Comparison of ENCODE assay signal across 12 mouse cellular contexts in the genomic region with DNA sequence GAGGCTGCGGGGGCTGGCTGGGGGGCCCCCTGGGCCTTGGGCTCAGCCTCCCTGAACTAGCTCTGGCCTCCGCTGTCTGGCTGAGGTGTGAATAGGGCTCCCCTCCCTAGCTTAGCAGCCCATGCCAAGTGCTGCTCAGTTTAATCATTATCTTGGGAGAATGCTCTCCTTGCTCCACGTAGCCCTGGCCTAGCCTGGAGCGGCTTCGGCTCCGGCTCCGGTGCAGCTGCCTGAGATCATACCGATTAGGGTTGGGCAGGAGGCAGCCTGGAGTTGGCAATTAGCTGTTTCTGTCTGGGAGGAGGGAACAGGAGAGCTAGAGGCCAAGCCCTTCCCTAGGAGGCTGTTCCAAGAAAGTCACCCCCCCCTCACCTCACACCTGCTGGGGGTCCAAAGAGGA. TPM values are rescaled to one million over a fixed set of nuclear protein-coding genes. Genes with fewer than 3 reads are reported as not detected.
DNase-seq lines count a peak whose midpoint lies in the region; ATAC-seq and TF ChIP-seq lines count a peak whose summit lies in the region.
"Had no signal": no experiment of that assay in that cellular context is flagged by ENCODE, and none has a peak within 500 bp of the region (broad histone marks: within the 10 kb centered on the region; RNA-seq: fewer than 3 reads in every experiment).

A gene (minus strand): TSS at position 248 of the 400 bp plus-strand sequence.

- H3K9me3 ChIP-seq in lung, embryonic 15.5 days, result no peaks in the 10 kb centered on the region
- no peaks in the 10 kb centered on the region for H3K9me3 ChIP-seq in kidney, postnatal 0 days (replicated peaks; ENCODE audit: low read length)
- no peaks in the 10 kb centered on the region for H3K9me3 ChIP-seq in midbrain, embryonic 15.5 days
- H3K9me3 ChIP-seq in midbrain, embryonic 10.5 days (replicated peaks), result no peaks in the 10 kb centered on the region

- H3K36me3 ChIP-seq in lung, embryonic 15.5 days, result no peaks in the 10 kb centered on the region
- H3K36me3 ChIP-seq in kidney, postnatal 0 days (ENCODE audit: insufficient read depth, low read length), result no peaks in the 10 kb centered on the region
- H3K36me3 ChIP-seq in midbrain, embryonic 15.5 days (replicated peaks), result no peaks in the 10 kb centered on the region
- H3K36me3 ChIP-seq in midbrain, embryonic 10.5 days, result no peaks in the 10 kb centered on the region

- ATAC-seq in lung, embryonic 15.5 days (ENCODE audit: borderline replicate concordance, extremely low read depth, low FRiP score, low TSS enrichment), result peak; percentile 57; the same call in 1 of the 2 replicates
- ATAC-seq in kidney, postnatal 0 days (replicated peaks; ENCODE audit: low FRiP score, low read depth), result peak; percentile 91
- ATAC-seq in midbrain, embryonic 15.5 days (replicated peaks), result no peak
- ATAC-seq in megakaryocyte progenitor cell, adult 5-6 weeks (replicated peaks; ENCODE audit: poor library complexity), result no peak
- ATAC-seq: forebrain, embryonic 16.5 days had no signal

- H3K27me3 ChIP-seq in lung, embryonic 15.5 days, result no peaks in the 10 kb centered on the region
- H3K27me3 ChIP-seq in kidney, postnatal 0 days (ENCODE audit: insufficient read depth, low read length), result no peaks in the 10 kb centered on the region
- no peaks in the 10 kb centered on the region for H3K27me3 ChIP-seq in midbrain, embryonic 15.5 days (replicated peaks)
- no peaks in the 10 kb centered on the region for H3K27me3 ChIP-seq in midbrain, embryonic 10.5 days (ENCODE audit: low read depth, poor library complexity, severe bottlenecking)

- H3K27ac ChIP-seq in lung, embryonic 15.5 days, result no peak within 1 kb of the TSS
- peak within 1 kb of the TSS; percentile 76 for H3K27ac ChIP-seq in kidney, postnatal 0 days
- H3K27ac ChIP-seq in midbrain, embryonic 15.5 days, result no peak within 1 kb of the TSS
- H3K27ac ChIP-seq in midbrain, embryonic 10.5 days (replicated peaks), result no peak within 1 kb of the TSS

- DNase-seq in embryo, embryonic 10 days (ENCODE audit: low spot score), result peak; percentile 5
- no peak for DNase-seq in embryo, embryonic 10.5 days (ENCODE audit: low spot score)
- DNase-seq in lung, postnatal 14 days, result no peak
- peak; percentile 51 for DNase-seq in kidney, postnatal 0 days (ENCODE audit: low spot score)
- DNase-seq in midbrain, embryonic 10.5 days (ENCODE audit: low spot score), result no peak
- DNase-seq: gastrocnemius, postnatal 25 days; lung, postnatal 10 days had no signal

- 0 out of 2 replicates have a peak, but pooled peaks cover 4% of the 10 kb centered on the region for H3K4me1 ChIP-seq in lung, embryonic 15.5 days
- 0 out of 2 replicates have a peak, but pooled peaks cover 4% of the 10 kb centered on the region for H3K4me1 ChIP-seq in kidney, postnatal 0 days (replicated peaks; ENCODE audit: insufficient read depth, low read length)
- H3K4me1 ChIP-seq in midbrain, embryonic 15.5 days, result no peaks in the 10 kb centered on the region
- H3K4me1 ChIP-seq in midbrain, embryonic 10.5 days, result peaks cover 4% of the 10 kb centered on the region; the same call in 1 of the 2 replicates

- no peak for TF ChIP-seq CTCF in kidney, postnatal 0 days (IDR thresholded peaks at IDR 0.05; ENCODE audit: low read depth)

- no peak within 1 kb of the TSS for H3K4me2 ChIP-seq in lung, embryonic 15.5 days
- H3K4me2 ChIP-seq in kidney, postnatal 0 days (ENCODE audit: low read length), result peak within 1 kb of the TSS; percentile 37
- no peak within 1 kb of the TSS for H3K4me2 ChIP-seq in midbrain, embryonic 15.5 days

- 47% methylated on average over 8 of the region's 8 CpGs for WGBS in lung, embryonic 15.5 days
- WGBS in kidney, postnatal 0 days, result 54% methylated on average over 8 of the region's 8 CpGs
- WGBS in midbrain, embryonic 15.5 days, result 69% methylated on average over 8 of the region's 8 CpGs
- 87% methylated on average over 8 of the region's 8 CpGs for whole genome bisulfite sequencing in midbrain, embryonic 10.5 days

- H3K9ac ChIP-seq in lung, embryonic 15.5 days, result no peak within 1 kb of the TSS
- H3K9ac ChIP-seq in kidney, postnatal 0 days (ENCODE audit: low read depth, low read length), result peak within 1 kb of the TSS; percentile 37; the same call in 1 of the 2 replicates
- no peak within 1 kb of the TSS for H3K9ac ChIP-seq in midbrain, embryonic 15.5 days

- H3K4me3 ChIP-seq in lung, embryonic 15.5 days, result no peak within 1 kb of the TSS
- peak within 1 kb of the TSS; percentile 16; the same call in 1 of the 2 replicates for H3K4me3 ChIP-seq in kidney, postnatal 0 days (replicated peaks; ENCODE audit: low read depth, low read length)
- no peak within 1 kb of the TSS for H3K4me3 ChIP-seq in midbrain, embryonic 15.5 days
- H3K4me3 ChIP-seq in midbrain, embryonic 10.5 days, result no peak within 1 kb of the TSS

RNA-seq across cellular contexts. Expression of the gene that starts here (rescaled TPM):
- polyA plus RNA-seq in lung, embryonic 15.5 days (2015; fragmentation: Nextera tagmentation; extraction: Ambion mirVana), result 0.01 and 0.05 TPM in 2 replicates
- polyA plus RNA-seq in kidney, postnatal 0 days (2015; fragmentation: Nextera tagmentation; extraction: Ambion mirVana), result 23.5 and 26.5 TPM in 2 replicates
- 0.47 and 0.70 TPM in 2 replicates for polyA plus RNA-seq in midbrain, embryonic 15.5 days (2015; fragmentation: Nextera tagmentation; extraction: Ambion mirVana)
- 0.12 and 0.17 TPM in 2 replicates for total RNA-seq in megakaryocyte progenitor cell, adult 5-6 weeks (2015)
- under 0.01 and 0.03 TPM in 2 replicates for total RNA-seq in megakaryocyte progenitor cell, adult 5-6 weeks (2017)
- polyA plus RNA-seq in midbrain, embryonic 10.5 days (2016; fragmentation: Nextera tagmentation; extraction: Ambion mirVana), result 0.02 and 0.06 TPM in 2 replicates
- total RNA-seq: hematopoietic stem cell, adult 5-6 weeks had no signal

Comparison
In these comparisons a context has a peak if more than half of its experiments do, and no peak if none do; other contexts are left out.
1. RNA of the gene that starts here (polyA plus RNA-seq): 23.5 to 26.5 TPM in kidney, postnatal 0 days; 0.47 to 0.70 TPM in midbrain, embryonic 15.5 days, 0.01 to 0.05 TPM in lung, embryonic 15.5 days and 0.02 to 0.06 TPM in midbrain, embryonic 10.5 days; every median in the first group is over 10 times any median in the second.
2. DNase-seq: peak in embryo, embryonic 10 days (single experiment) and kidney, postnatal 0 days (single experiment); none in embryo, embryonic 10.5 days (single experiment), lung, postnatal 14 days (single experiment) and midbrain, embryonic 10.5 days (single experiment).
3. Peak in ATAC-seq in lung, embryonic 15.5 days; RNA of the gene not detected or under 1 TPM.